Mouse (Mus musculus) stomach, postnatal 0 days (tissue): ENCODE data around the gene Ell.

Experiments used
- CTCF ChIP-seq: IDR thresholded peaks from 2 replicates; pipeline ENCODE4 v1.5.1; 2016; ENCODE audit warnings: antibody characterized with exemption, low read depth, mild to moderate bottlenecking, moderate library complexity
- EP300 ChIP-seq: optimal IDR thresholded peaks from 2 replicates; pipeline ENCODE3; 2016; ENCODE audit warnings: antibody characterized with exemption

GRCm38 (mm10) chr8:70615894-70616293 is 76.6 kb downstream of the Ell start, which contains the start of gene Lrrc25:
- TF ChIP-seq CTCF: no peak
- no peak for TF ChIP-seq EP300
